9 mouse cellular contexts compared by ENCODE assay signal in the genomic region with DNA sequence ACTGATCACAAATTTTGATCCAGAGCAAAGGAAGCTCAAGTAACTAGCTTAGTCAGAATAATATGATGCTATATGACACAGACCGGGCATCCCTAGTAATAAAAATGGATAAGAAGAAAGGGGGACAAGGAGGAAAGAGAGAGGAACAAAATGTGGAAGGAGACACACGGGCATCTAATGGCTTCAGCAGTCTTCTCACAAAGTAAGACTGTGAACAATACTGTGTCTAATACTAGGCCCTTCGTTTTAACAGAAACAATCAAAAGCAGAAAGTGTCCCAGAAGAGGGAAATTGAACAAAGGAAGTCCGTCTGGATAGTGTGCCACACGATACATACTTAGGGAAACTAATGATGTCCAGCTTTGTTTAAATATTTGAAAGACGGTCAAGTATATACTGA.
"Had no signal": no experiment of that assay in that cellular context is flagged by ENCODE, and none has a peak within 500 bp of the region (broad histone marks: within the 10 kb centered on the region; RNA-seq: fewer than 3 reads in every experiment).

No protein-coding gene starts in this region.

- H3K27me3 ChIP-seq: limb, embryonic 13.5 days; midbrain, embryonic 13.5 days; neural tube, embryonic 12.5 days had no signal

- H3K4me1 ChIP-seq: midbrain, embryonic 13.5 days; neural tube, embryonic 12.5 days had no signal

- H3K27ac ChIP-seq: limb, embryonic 13.5 days; liver, embryonic 14.5 days; midbrain, embryonic 13.5 days; neural tube, embryonic 12.5 days had no signal

- ATAC-seq: midbrain, embryonic 13.5 days had no signal

- H3K9me3 ChIP-seq: limb, embryonic 13.5 days; midbrain, embryonic 13.5 days; neural tube, embryonic 12.5 days had no signal

- H3K36me3 ChIP-seq: limb, embryonic 13.5 days; midbrain, embryonic 13.5 days; neural tube, embryonic 12.5 days had no signal

- H3K9ac ChIP-seq: limb, embryonic 13.5 days; liver, embryonic 14.5 days; midbrain, embryonic 13.5 days; neural tube, embryonic 12.5 days had no signal

- H3K4me2 ChIP-seq: limb, embryonic 13.5 days; midbrain, embryonic 13.5 days; neural tube, embryonic 12.5 days had no signal

- H3K4me3 ChIP-seq: limb, embryonic 13.5 days; midbrain, embryonic 13.5 days; neural tube, embryonic 12.5 days had no signal

- DNase-seq: kidney, adult 8-10 months; kidney, postnatal 25 days; layer of hippocampus, adult 9-11 months; left cerebral cortex, postnatal 4 days; lung, adult 18-20 months had no signal
